In genomic region chr8:48400572-48400972, GRCm38 (mm10) we compare ENCODE assay signal across 9 mouse cellular contexts.
DNase-seq lines count a peak whose midpoint lies in the region; ATAC-seq and TF ChIP-seq lines count a peak whose summit lies in the region.
"Had no signal": no experiment of that assay in that cellular context is flagged by ENCODE, and none has a peak within 500 bp of the region (broad histone marks: within the 10 kb centered on the region; RNA-seq: fewer than 3 reads in every experiment).

No protein-coding gene starts in this region.

- H3K27ac ChIP-seq in gastrocnemius, adult 2 months: no peak overlapping the region
- no peak overlapping the region for H3K27ac ChIP-seq in forebrain, embryonic 11.5 days (ENCODE audit: low read depth, low read length)
- peak overlapping the region; percentile 36 for H3K27ac ChIP-seq in midbrain, embryonic 12.5 days (replicated peaks)
- H3K27ac ChIP-seq in liver, embryonic 11.5 days (ENCODE audit: low read depth, low read length): no peak overlapping the region
- H3K27ac ChIP-seq: liver, embryonic 13.5 days had no signal

- intact Hi-C loops in gastrocnemius, adult 2 months (cut with DNase I): no loop called here

- H3K9me3 ChIP-seq in forebrain, embryonic 11.5 days (ENCODE audit: control insufficient read depth, low read length): no peaks in the 10 kb centered on the region
- H3K9me3 ChIP-seq in midbrain, embryonic 12.5 days: no peaks in the 10 kb centered on the region
- no peaks in the 10 kb centered on the region for H3K9me3 ChIP-seq in liver, embryonic 11.5 days (ENCODE audit: control insufficient read depth, low read length)
- H3K9me3 ChIP-seq: liver, embryonic 13.5 days had no signal

- no peak overlapping the region; the same call in 1 of the 2 replicates for H3K9ac ChIP-seq in forebrain, embryonic 11.5 days (ENCODE audit: low read length)
- H3K9ac ChIP-seq in midbrain, embryonic 12.5 days (replicated peaks): no peak overlapping the region; the same call in 1 of the 2 replicates
- no peak overlapping the region for H3K9ac ChIP-seq in liver, embryonic 11.5 days (ENCODE audit: low read depth, low read length)
- H3K9ac ChIP-seq: liver, embryonic 13.5 days had no signal

- peak overlapping the region; percentile 2 for H3K4me3 ChIP-seq in gastrocnemius, adult 2 months
- H3K4me3 ChIP-seq in forebrain, embryonic 11.5 days (ENCODE audit: low read depth, low read length): no peak overlapping the region
- H3K4me3 ChIP-seq in midbrain, embryonic 12.5 days: no peak overlapping the region
- H3K4me3 ChIP-seq in liver, embryonic 11.5 days (ENCODE audit: low read depth, low read length): no peak overlapping the region
- H3K4me3 ChIP-seq: liver, embryonic 13.5 days had no signal

- no peak for DNase-seq in gastrocnemius, adult 2 months
- no peak for DNase-seq in gastrocnemius, postnatal 4 days (ENCODE audit: low spot score in 2 of 2)
- peak; percentile 54 for DNase-seq in Muller cell, postnatal 12 days (ENCODE audit: inconsistent ontology term)
- peak; percentile 72 for DNase-seq in forebrain, embryonic 11.5 days (ENCODE audit: low spot score)
- DNase-seq in liver, embryonic 11.5 days (ENCODE audit: low spot score): no peak
- no peak for DNase-seq in natural killer cell, adult 2 months (ENCODE audit: low spot score in 2 of 2)
- no peak for DNase-seq in urinary bladder, adult 2 months (ENCODE audit: low spot score)
- DNase-seq: liver, embryonic 13.5 days had no signal

- no peaks in the 10 kb centered on the region for H3K36me3 ChIP-seq in forebrain, embryonic 11.5 days (ENCODE audit: control insufficient read depth, insufficient read depth, low read length)
- H3K36me3 ChIP-seq in midbrain, embryonic 12.5 days: no peaks in the 10 kb centered on the region
- no peaks in the 10 kb centered on the region for H3K36me3 ChIP-seq in liver, embryonic 11.5 days (ENCODE audit: control insufficient read depth, insufficient read depth, low read length)
- H3K36me3 ChIP-seq: liver, embryonic 13.5 days had no signal

- no peaks in the 10 kb centered on the region for H3K27me3 ChIP-seq in forebrain, embryonic 11.5 days (ENCODE audit: control insufficient read depth, insufficient read depth, low read length)
- no peaks in the 10 kb centered on the region for H3K27me3 ChIP-seq in midbrain, embryonic 12.5 days
- H3K27me3 ChIP-seq in liver, embryonic 11.5 days (replicated peaks; ENCODE audit: control insufficient read depth, insufficient read depth, low read length): no peaks in the 10 kb centered on the region
- H3K27me3 ChIP-seq: liver, embryonic 13.5 days had no signal

- no peak for TF ChIP-seq CTCF in gastrocnemius, adult 2 months (IDR thresholded peaks at IDR 0.05)

- peak overlapping the region; percentile 40 for H3K4me2 ChIP-seq in forebrain, embryonic 11.5 days (ENCODE audit: low read depth, low read length, severe bottlenecking)
- H3K4me2 ChIP-seq in midbrain, embryonic 12.5 days (replicated peaks): peak overlapping the region; percentile 27
- H3K4me2 ChIP-seq in liver, embryonic 11.5 days: no peak overlapping the region
- H3K4me2 ChIP-seq: liver, embryonic 13.5 days had no signal

- peak; percentile 90 for ATAC-seq in forebrain, embryonic 11.5 days (replicated peaks; ENCODE audit: low FRiP score)
- peak; percentile 80 for ATAC-seq in midbrain, embryonic 12.5 days (ENCODE audit: low FRiP score, low read depth)
- no peak for ATAC-seq in liver, embryonic 11.5 days (replicated peaks; ENCODE audit: low FRiP score)

- 18% methylated on average over 12 of the region's 12 CpGs for WGBS in forebrain, embryonic 11.5 days
- WGBS in midbrain, embryonic 12.5 days: 26% methylated on average over 12 of the region's 12 CpGs
- WGBS in liver, embryonic 11.5 days: 73% methylated on average over 12 of the region's 12 CpGs

- peaks cover 2% of the 10 kb centered on the region; the same call in 1 of the 2 replicates for H3K4me1 ChIP-seq in forebrain, embryonic 11.5 days (replicated peaks; ENCODE audit: control insufficient read depth, insufficient read depth, low read length)
- peaks cover 21% of the 10 kb centered on the region for H3K4me1 ChIP-seq in midbrain, embryonic 12.5 days
- H3K4me1 ChIP-seq in liver, embryonic 11.5 days (replicated peaks; ENCODE audit: control insufficient read depth, insufficient read depth, low read length): no peaks in the 10 kb centered on the region
- H3K4me1 ChIP-seq: liver, embryonic 13.5 days had no signal

Comparison
In these comparisons a context has a peak if more than half of its experiments do, and no peak if none do; other contexts are left out.
1. DNase-seq: peak in Muller cell, postnatal 12 days (single experiment) and forebrain, embryonic 11.5 days (single experiment); none in gastrocnemius, adult 2 months (single experiment), gastrocnemius, postnatal 4 days (0 of 2), liver, embryonic 11.5 days (single experiment), natural killer cell, adult 2 months (0 of 2) and urinary bladder, adult 2 months (single experiment).